Mouse (Mus musculus) erythroblast, embryonic 14.5 days (primary cell): Measurements from ENCODE around the gene Spats2l.

ENCODE experiments used
- GATA1 ChIP-seq: IDR thresholded peaks from 2 replicates; pipeline ENCODE4 v1.6.1; 2012; ENCODE audit warnings: low read length, inconsistent platforms, mixed read lengths
- TAL1 ChIP-seq: IDR thresholded peaks from 3 replicates; pipeline ENCODE4 v1.6.1; 2012; ENCODE audit warnings: low read length, inconsistent platforms, mixed read lengths

- TF ChIP-seq TAL1 (no peak), GATA1 (no peak)
Measured at GRCm38 (mm10) chr1:57890903-57891267, 116.9 kb downstream of the Spats2l start.
